Mouse (Mus musculus) stomach, embryonic 16.5 days (tissue): ENCODE data around the gene Cep295nl. TPM values are rescaled to one million over a fixed set of nuclear protein-coding genes. Genes with fewer than 3 reads are reported as not detected.

ENCODE experiments used
- polyA plus RNA-seq: library from polyadenylated mRNA; unstranded; fragments of >200 nt; fragmentation: Nextera tagmentation; extraction: Ambion mirVana; gene quantifications from 2 replicates; pipeline ENCODE4 v1.2.1, GENCODE M21; 2015

The Cep295nl gene
- polyA plus RNA-seq, 1 experiment from 2014 or later = 0.36 TPM

Other genes with a start within 250 kb of the Cep295nl start
- gene Dnah17, start 211.9 kb downstream of the Cep295nl start, polyA plus RNA-seq = 0.13 and 0.14 TPM in 2 replicates
- 10.6 and 12.2 TPM in 2 replicates for gene Cyth1, start 93.9 kb downstream of the Cep295nl start, polyA plus RNA-seq
- 18.0 and 18.2 TPM in 2 replicates for gene Usp36, start 52.3 kb downstream of the Cep295nl start, polyA plus RNA-seq
- 66.5 and 66.7 TPM in 2 replicates for gene Timp2, start 13.2 kb upstream of the Cep295nl start, polyA plus RNA-seq
- 59.8 and 75.8 TPM in 2 replicates for gene Lgals3bp, start 59.6 kb upstream of the Cep295nl start, polyA plus RNA-seq
- gene Cant1, start 76.6 kb upstream of the Cep295nl start, polyA plus RNA-seq = 22.5 and 24.3 TPM in 2 replicates
- gene C1qtnf1, start 85.7 kb upstream of the Cep295nl start, polyA plus RNA-seq = 9.5 and 10.4 TPM in 2 replicates
- 10.0 and 11.3 TPM in 2 replicates for gene Engase, start 134.3 kb upstream of the Cep295nl start, polyA plus RNA-seq